Mouse (Mus musculus) heart, postnatal 0 days (tissue): ENCODE results near the gene Galp.

Experiments used
- CTCF ChIP-seq: IDR thresholded peaks from 2 replicates; pipeline ENCODE4 v1.5.1; 2016; ENCODE audit warnings: antibody characterized with exemption, control low read depth, low read depth
- EP300 ChIP-seq: IDR thresholded peaks from 2 replicates; pipeline ENCODE4 v1.6.1; 2016; ENCODE audit warnings: antibody characterized with exemption, low read depth

DNA sequence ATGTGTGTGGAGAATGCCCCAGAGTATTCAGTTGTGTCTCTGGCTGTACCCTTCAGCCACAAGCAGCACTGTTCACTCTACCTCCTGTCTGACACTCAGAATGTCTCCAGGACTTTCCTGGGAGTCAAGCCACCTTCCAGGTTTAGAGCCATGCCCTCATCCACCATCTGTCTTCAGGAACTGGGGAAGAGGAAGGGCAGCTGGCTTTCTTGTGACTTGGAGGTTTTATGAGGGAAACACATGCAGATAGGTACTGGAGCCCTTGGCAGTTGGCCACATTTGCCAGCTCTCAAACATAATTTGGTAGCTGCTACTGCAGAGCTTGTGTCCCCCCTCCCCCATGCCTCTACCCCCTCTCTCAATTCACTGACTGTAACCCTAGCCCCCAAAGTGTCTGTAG is 17.9 kb upstream of the Galp start:
- no peak for TF ChIP-seq EP300
- TF ChIP-seq CTCF: no peak
